Mouse (Mus musculus) liver, adult 2 months (tissue): Measurements from ENCODE around the gene Gm11034. TPM values are rescaled to one million over a fixed set of nuclear protein-coding genes. Genes with fewer than 3 reads are reported as not detected.

Experiments
- DNase-seq: peaks from one replicate; pipeline ENCODE4 v3.0.0-alpha.2; 2011; ENCODE audit warnings: low read depth, low spot score; ENCODE audit errors: extremely low read depth
- H3K27ac ChIP-seq: fragments of 200-500 bp; replicated peaks from 2 replicates; pipeline ENCODE4 v1.5.1; 2012; ENCODE audit warnings: low read depth, mild to moderate bottlenecking, control low read depth, inconsistent platforms, low read length; ENCODE audit not compliant: insufficient read depth
- H3K27me3 ChIP-seq: fragments of 200-500 bp; 2 replicates; pipeline ENCODE4 v1.6.1; 2012; ENCODE audit warnings: mild to moderate bottlenecking, moderate library complexity, low read length, inconsistent platforms; ENCODE audit not compliant: control insufficient read depth, insufficient read depth
- H3K36me3 ChIP-seq: fragments of 200-500 bp; 2 replicates; pipeline ENCODE4 v1.6.1; 2012; ENCODE audit warnings: low read length, inconsistent platforms; ENCODE audit not compliant: control insufficient read depth, insufficient read depth
- H3K4me1 ChIP-seq: fragments of 200-500 bp; 2 replicates; pipeline ENCODE4 v1.6.1; 2011; ENCODE audit warnings: low read length; ENCODE audit not compliant: control insufficient read depth, insufficient read depth
- H3K4me3 ChIP-seq: fragments of 200-500 bp; 2 replicates; pipeline ENCODE4 v1.5.1; 2011; ENCODE audit warnings: low read depth, mild to moderate bottlenecking, control low read depth, low read length, moderate library complexity; ENCODE audit not compliant: insufficient read depth
- H3K79me2 ChIP-seq: fragments of 200-500 bp; 2 replicates; pipeline ENCODE4 v1.6.1; 2012; ENCODE audit warnings: inconsistent platforms, mild to moderate bottlenecking, low read length, moderate library complexity; ENCODE audit not compliant: control insufficient read depth, insufficient read depth
- H3K9ac ChIP-seq: fragments of 200-500 bp; 2 replicates; pipeline ENCODE4 v1.6.1; 2012; ENCODE audit warnings: low read depth, mild to moderate bottlenecking, control low read depth, inconsistent platforms, low read length
- CTCF ChIP-seq: fragments of 200-500 bp; IDR thresholded peaks from 2 replicates; pipeline ENCODE4 v1.5.1; 2011; ENCODE audit warnings: low read depth, low read length, control low read depth
- POLR2A ChIP-seq: fragments of 200-500 bp; IDR thresholded peaks from 2 replicates; pipeline ENCODE4 v1.6.1; 2011; ENCODE audit warnings: low read length, control low read depth; ENCODE audit not compliant: insufficient read depth; ENCODE audit errors: extremely low read depth
- WGBS: fragments of 180-500 bp; shearing (Covaris S2); methylation state at CpG from one replicate; pipeline ENCODE4 v1.1.7; 2018; 5-methylcytosine and 5-hydroxymethylcytosine counted together
- polyA plus RNA-seq: library from polyadenylated mRNA; depleted of rRNA; stranded (reverse); fragments of >200 nt; gene quantifications from 2 replicates; pipeline ENCODE4 v1.2.3, GENCODE M21; 2012
- total RNA-seq: library from RNA; depleted of rRNA; stranded (reverse); fragments of >200 nt; gene quantifications from 2 replicates; pipeline ENCODE4 v1.2.3, GENCODE M21; 2014

Gene Gm11034
- total and polyA plus RNA-seq, 2 experiments, result not detected

- 18% methylated on average over 2 of the region's 2 CpGs for WGBS
- Histone ChIP-seq H3K79me2 (no peaks in the 10 kb centered on the region), H3K4me3 (no peak overlapping the region), H3K27me3 (no peaks in the 10 kb centered on the region), H3K27ac (no peak overlapping the region), H3K9ac (no peak overlapping the region), H3K36me3 (no peaks in the 10 kb centered on the region), H3K4me1 (peaks cover 4% of the 10 kb centered on the region)
- DNase-seq, result peak; percentile 60
- TF ChIP-seq CTCF (no peak), POLR2A (no peak)
Measured at GRCm38 (mm10) chr8:72259862-72260261, 46.4 kb upstream of the Gm11034 start.

- DNase-seq, result no peak
- WGBS, result 89% methylated on average over 1 of the region's 1 CpGs
- H3K9ac ChIP-seq, result no peak overlapping the region
- no peak for TF ChIP-seq POLR2A
- TF ChIP-seq CTCF, result no peak
- no peaks in the 10 kb centered on the region for H3K27me3 ChIP-seq
- H3K4me3 ChIP-seq, result no peak overlapping the region
- peaks cover 2% of the 10 kb centered on the region; the same call in 1 of the 2 replicates for H3K4me1 ChIP-seq
- no peaks in the 10 kb centered on the region; the same call in 1 of the 2 replicates for H3K36me3 ChIP-seq
- no peak overlapping the region for H3K27ac ChIP-seq
- no peaks in the 10 kb centered on the region for H3K79me2 ChIP-seq
Measured at GRCm38 (mm10) chr8:72257902-72258238, 44.4 kb upstream of the Gm11034 start.

GRCm38 (mm10) chr8:72257171-72257901 lies 43.9 kb upstream of the Gm11034 start:
- Histone ChIP-seq H3K79me2 (no peaks in the 10 kb centered on the region), H3K4me3 (no peak overlapping the region), H3K27me3 (no peaks in the 10 kb centered on the region), H3K36me3 (no peaks in the 10 kb centered on the region; the same call in 1 of the 2 replicates), H3K27ac (no peak overlapping the region), H3K9ac (no peak overlapping the region), H3K4me1 (peaks cover 2% of the 10 kb centered on the region; the same call in 1 of the 2 replicates)
- TF ChIP-seq POLR2A, result no peak
- peak; percentile 64 for TF ChIP-seq CTCF
- DNase-seq, result no peak
- WGBS, result 64% methylated on average over 7 of the region's 7 CpGs

GRCm38 (mm10) chr8:72244610-72245009 lies 31.2 kb upstream of the Gm11034 start:
- Histone ChIP-seq H3K4me1 (peaks cover 14% of the 10 kb centered on the region), H3K79me2 (peaks cover 12% of the 10 kb centered on the region; the same call in 1 of the 2 replicates), H3K27me3 (no peaks in the 10 kb centered on the region), H3K36me3 (no peaks in the 10 kb centered on the region), H3K9ac (no peak overlapping the region), H3K4me3 (no peak overlapping the region), H3K27ac (no peak overlapping the region)
- TF ChIP-seq CTCF (no peak), POLR2A (no peak)
- DNase-seq, result no peak
- WGBS, result 76% methylated on average over 2 of the region's 2 CpGs

- H3K36me3 ChIP-seq, result no peaks in the 10 kb centered on the region
- peaks cover 14% of the 10 kb centered on the region for H3K4me1 ChIP-seq
- 23% methylated on average over 1 of the region's 1 CpGs for WGBS
- TF ChIP-seq POLR2A (no peak), CTCF (no peak)
- H3K27ac ChIP-seq, result no peak overlapping the region
- peak; percentile 79 for DNase-seq
- H3K9ac ChIP-seq, result no peak overlapping the region
- H3K27me3 ChIP-seq, result no peaks in the 10 kb centered on the region
- peaks cover 12% of the 10 kb centered on the region; the same call in 1 of the 2 replicates for H3K79me2 ChIP-seq
- H3K4me3 ChIP-seq, result no peak overlapping the region
Measured at GRCm38 (mm10) chr8:72242226-72242625, 28.8 kb upstream of the Gm11034 start.

GRCm38 (mm10) chr8:72240951-72241350 lies 27.5 kb upstream of the Gm11034 start:
- no peak for DNase-seq
- peaks cover 14% of the 10 kb centered on the region for H3K4me1 ChIP-seq
- WGBS, result 63% methylated on average over 7 of the region's 7 CpGs
- peaks cover 12% of the 10 kb centered on the region; the same call in 1 of the 2 replicates for H3K79me2 ChIP-seq
- H3K9ac ChIP-seq, result no peak overlapping the region
- H3K36me3 ChIP-seq, result no peaks in the 10 kb centered on the region
- H3K27me3 ChIP-seq, result no peaks in the 10 kb centered on the region
- H3K4me3 ChIP-seq, result no peak overlapping the region
- H3K27ac ChIP-seq, result no peak overlapping the region
- TF ChIP-seq CTCF (no peak), POLR2A (no peak)
